Mouse (Mus musculus): ENCODE data around the gene Dpf2. TPM values are rescaled to one million over a fixed set of nuclear protein-coding genes. Genes with fewer than 3 reads are reported as not detected.

Dpf2 gene
- polyA plus RNA-seq, 1 experiment from 2014 or later, result 109 TPM

DNA sequence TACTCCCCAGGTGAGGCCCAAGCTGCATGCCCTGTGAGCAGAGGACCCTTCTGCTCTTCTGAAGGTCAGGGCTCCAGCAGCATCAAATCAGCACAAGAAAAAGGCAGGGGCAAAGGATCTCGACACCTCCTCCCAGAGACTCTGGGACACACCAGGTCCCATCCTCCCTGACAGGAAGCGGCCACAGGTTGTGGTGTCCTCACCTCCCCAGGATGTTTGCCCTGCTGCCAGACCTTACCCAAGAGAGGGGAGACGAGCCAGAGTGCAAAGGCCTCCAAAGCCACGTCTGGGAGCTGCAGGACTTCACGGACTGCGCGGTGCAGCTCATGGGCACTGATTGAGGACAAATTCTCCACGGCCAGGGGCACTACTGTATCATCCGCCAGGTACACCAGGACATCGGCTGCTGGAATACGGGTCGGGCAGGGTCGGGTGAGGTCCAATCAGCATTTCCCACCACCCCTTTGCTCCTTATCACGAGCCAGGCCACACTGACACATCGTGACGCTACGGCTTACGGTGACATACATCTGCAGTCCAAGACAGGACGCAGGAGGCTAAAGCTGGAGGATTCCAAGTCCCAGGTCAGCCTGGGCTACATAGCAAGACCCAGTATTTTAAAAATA is 39.8 kb downstream of the Dpf2 start:
- Histone ChIP-seq H3K9ac (no peak overlapping the region), H3K4me1 (replicated peaks) (peaks cover 44% of the 10 kb centered on the region), H3K4me2 (replicated peaks) (peak overlapping the region; percentile 22; the same call in 1 of the 2 replicates)

DNA sequence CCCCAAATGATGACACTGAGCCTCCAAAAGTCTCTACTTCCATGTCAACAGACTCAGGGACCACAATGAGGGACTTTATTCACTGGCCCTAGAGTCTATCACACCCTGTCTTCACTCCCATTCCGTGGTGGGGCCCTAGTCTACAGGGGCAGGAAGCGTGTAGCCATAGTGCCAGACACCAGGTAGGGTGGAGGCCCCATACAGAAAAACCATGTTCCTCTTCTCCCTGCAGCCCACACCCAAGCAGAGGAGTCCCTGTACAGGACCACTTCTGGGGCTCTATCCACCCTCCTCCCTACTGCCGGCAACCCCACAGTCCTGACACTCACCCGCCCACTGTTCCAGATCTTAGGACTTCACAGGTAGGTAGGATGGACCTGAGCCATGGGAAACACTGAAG is 40.3 kb downstream of the Dpf2 start:
- Histone ChIP-seq H3K9me3 (no peaks in the 10 kb centered on the region), H3K36me3 (peaks cover 18% of the 10 kb centered on the region), H3K4me1 (replicated peaks) (peaks cover 43% of the 10 kb centered on the region), H3K27ac (no peak overlapping the region), H3K27me3 (replicated peaks) (no peaks in the 10 kb centered on the region), H3K4me3 (replicated peaks) (no peak overlapping the region), H3K9ac (no peak overlapping the region), H3K4me2 (replicated peaks) (no peak overlapping the region)
- ATAC-seq, result no peak
- 82% methylated on average over 4 of the region's 4 CpGs for WGBS

More for the DNA sequence above, 39.8 kb downstream of the Dpf2 start:
- Histone ChIP-seq H3K36me3 (peaks cover 18% of the 10 kb centered on the region), H3K9me3 (no peaks in the 10 kb centered on the region), H3K4me3 (replicated peaks) (no peak overlapping the region), H3K27ac (no peak overlapping the region), H3K27me3 (replicated peaks) (no peaks in the 10 kb centered on the region)
- ATAC-seq, result no peak
- WGBS, result 83% methylated on average over 19 of the region's 19 CpGs

DNA sequence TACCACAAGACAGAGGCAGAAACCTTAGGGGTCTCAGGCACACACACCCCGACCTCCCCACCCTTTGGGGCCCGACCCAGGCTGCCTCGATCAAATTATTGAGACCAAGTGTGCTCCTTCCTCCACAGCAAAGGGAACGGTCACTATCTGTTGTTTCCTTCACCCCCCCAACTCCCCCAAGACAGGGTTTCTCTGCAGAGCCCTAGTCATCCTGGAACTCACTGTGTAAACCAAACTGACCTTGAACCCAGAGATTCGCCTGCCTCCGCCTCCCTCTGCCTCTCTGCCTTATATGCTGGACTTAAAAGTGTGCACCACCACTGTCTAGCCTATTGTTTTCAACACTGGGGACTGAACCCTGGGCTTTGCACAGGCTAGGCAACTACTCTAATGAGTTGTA is 41.1 kb downstream of the Dpf2 start:
- Histone ChIP-seq H3K27ac (peak overlapping the region; percentile 67), H3K9ac (0 out of 2 replicates have a peak overlapping the region, but pooled peaks have one; percentile 20), H3K27me3 (replicated peaks) (no peaks in the 10 kb centered on the region), H3K4me2 (replicated peaks) (peak overlapping the region; percentile 46), H3K4me3 (replicated peaks) (no peak overlapping the region), H3K9me3 (no peaks in the 10 kb centered on the region), H3K4me1 (replicated peaks) (peaks cover 43% of the 10 kb centered on the region), H3K36me3 (peaks cover 18% of the 10 kb centered on the region)
- no peak for ATAC-seq
- WGBS, result 39% methylated on average over 6 of the region's 6 CpGs

DNA sequence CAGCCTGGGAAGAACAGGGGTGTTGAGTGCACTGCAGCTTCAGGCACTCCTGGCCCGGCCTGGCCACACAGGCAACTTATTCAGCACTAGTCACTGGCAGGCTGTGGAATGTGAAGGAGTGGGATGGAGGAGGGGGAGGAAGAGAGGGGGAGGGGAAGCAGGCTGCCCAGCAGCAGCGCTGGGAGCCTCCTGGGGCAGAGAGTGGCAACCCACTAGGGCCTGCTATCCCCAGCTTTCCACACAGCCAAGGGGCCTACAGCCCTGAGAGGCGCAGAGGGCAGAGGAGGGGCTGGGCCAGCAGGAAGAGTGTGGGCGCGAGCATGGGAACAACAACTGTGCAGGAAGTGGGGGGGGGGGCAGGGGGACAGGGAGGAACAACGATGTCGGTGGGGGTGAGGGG is 41.5 kb downstream of the Dpf2 start:
- peak; percentile 38 for ATAC-seq

DNA sequence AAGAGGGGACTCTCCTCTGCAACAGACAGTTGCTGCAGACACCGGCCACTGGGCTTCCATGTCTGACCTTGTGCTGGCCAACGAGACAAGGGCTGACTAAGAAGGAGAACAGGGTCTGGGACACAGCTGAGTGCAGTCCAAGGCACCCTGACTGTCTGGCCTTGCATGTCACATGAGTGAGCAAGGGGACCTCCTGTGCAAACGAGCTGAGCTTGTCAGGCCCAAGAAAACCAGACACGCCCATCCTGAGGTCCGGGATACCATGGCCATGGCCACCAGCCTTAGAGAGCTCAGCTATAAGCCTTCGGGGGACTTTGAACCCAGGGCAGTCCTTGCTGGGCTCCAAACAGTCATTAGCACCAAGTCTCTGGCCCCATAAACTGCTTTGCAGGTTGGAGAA is 44.7 kb downstream of the Dpf2 start:
- peaks cover 33% of the 10 kb centered on the region for H3K36me3 ChIP-seq
- H3K4me1 ChIP-seq (replicated peaks), result peaks cover 26% of the 10 kb centered on the region
- no peak overlapping the region for H3K9ac ChIP-seq
- 0 out of 2 replicates have a peak overlapping the region, but pooled peaks have one; percentile 13 for H3K27ac ChIP-seq
- 72% methylated on average over 6 of the region's 6 CpGs for WGBS
- H3K9me3 ChIP-seq, result no peaks in the 10 kb centered on the region
- ATAC-seq, result peak; percentile 67
- H3K4me2 ChIP-seq (replicated peaks), result no peak overlapping the region
- H3K27me3 ChIP-seq (replicated peaks), result no peaks in the 10 kb centered on the region
- H3K4me3 ChIP-seq (replicated peaks), result no peak overlapping the region

More for the DNA sequence above, 41.5 kb downstream of the Dpf2 start:
- Histone ChIP-seq H3K27ac (peak overlapping the region; percentile 67), H3K27me3 (replicated peaks) (no peaks in the 10 kb centered on the region), H3K4me1 (replicated peaks) (peaks cover 43% of the 10 kb centered on the region), H3K9ac (0 out of 2 replicates have a peak overlapping the region, but pooled peaks have one; percentile 20), H3K4me2 (replicated peaks) (peak overlapping the region; percentile 46), H3K9me3 (no peaks in the 10 kb centered on the region), H3K4me3 (replicated peaks) (no peak overlapping the region), H3K36me3 (peaks cover 18% of the 10 kb centered on the region)
- 12% methylated on average over 7 of the region's 7 CpGs for WGBS

DNA sequence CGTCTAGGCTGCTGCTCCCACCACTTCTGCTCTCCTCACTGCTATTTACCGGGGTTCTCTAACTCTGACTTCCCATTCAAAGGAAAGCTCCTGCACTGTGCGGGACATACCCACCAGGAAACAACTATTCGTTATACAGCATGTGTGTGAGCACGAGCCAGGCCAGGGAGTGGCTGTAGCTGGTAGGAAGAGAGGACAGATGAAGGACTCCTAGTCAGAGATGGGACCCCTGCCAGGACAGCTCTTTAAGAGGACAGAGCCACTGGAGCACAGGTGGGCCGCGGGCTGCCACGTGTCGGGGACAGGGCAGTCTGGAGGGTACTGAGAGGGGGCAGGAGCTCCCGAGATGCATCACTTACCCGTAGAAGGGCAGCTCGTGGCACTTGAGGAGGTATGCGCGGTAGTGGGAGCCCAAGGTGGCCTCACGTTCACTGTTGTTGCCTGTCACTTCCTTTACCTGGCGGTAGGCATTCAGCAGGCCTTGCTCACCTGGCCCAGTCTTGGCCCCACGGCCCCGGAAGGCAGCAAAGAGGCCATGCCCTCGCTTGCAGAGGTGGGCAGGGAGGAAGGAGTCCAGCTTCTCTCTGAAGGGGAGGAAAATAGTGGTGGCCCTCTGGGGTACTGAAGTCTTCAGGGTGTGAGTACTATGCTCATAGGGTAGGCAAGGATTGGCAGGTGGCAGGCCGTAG is 48.0 kb downstream of the Dpf2 start:
- Histone ChIP-seq H3K4me3 (replicated peaks) (no peak overlapping the region), H3K27ac (no peak overlapping the region), H3K4me1 (replicated peaks) (peaks cover 4% of the 10 kb centered on the region; the same call in 1 of the 2 replicates), H3K9ac (no peak overlapping the region), H3K9me3 (no peaks in the 10 kb centered on the region), H3K27me3 (replicated peaks) (no peaks in the 10 kb centered on the region), H3K4me2 (replicated peaks) (no peak overlapping the region), H3K36me3 (peaks cover 49% of the 10 kb centered on the region)
- ATAC-seq, result no peak
- 90% methylated on average over 20 of the region's 20 CpGs for WGBS

DNA sequence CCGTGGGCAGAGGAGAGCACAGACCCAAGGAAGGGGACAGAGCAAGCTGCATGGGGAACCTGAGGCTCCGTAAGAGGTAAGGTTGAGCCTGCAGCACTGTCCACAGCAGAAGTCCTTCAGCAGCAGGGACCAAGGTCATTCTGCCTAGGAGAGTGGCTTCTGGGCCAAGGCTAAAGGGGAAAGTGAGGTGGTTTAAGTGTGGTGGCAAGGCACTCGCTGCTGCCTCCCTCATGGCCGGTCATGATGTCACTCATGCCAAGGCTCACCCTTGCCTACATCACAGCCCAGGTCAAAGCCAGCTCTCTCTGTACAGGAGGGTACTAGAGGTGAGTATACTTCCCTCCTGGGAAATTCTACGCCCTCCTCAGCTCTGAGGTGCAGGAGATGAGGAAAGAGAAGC is 49.0 kb downstream of the Dpf2 start:
- Histone ChIP-seq H3K27ac (no peak overlapping the region), H3K4me2 (replicated peaks) (no peak overlapping the region), H3K9ac (no peak overlapping the region), H3K9me3 (no peaks in the 10 kb centered on the region), H3K4me1 (replicated peaks) (peaks cover 4% of the 10 kb centered on the region; the same call in 1 of the 2 replicates), H3K4me3 (replicated peaks) (no peak overlapping the region), H3K36me3 (peaks cover 45% of the 10 kb centered on the region), H3K27me3 (replicated peaks) (no peaks in the 10 kb centered on the region)
- ATAC-seq, result no peak
- 92% methylated on average over 5 of the region's 5 CpGs for WGBS

DNA sequence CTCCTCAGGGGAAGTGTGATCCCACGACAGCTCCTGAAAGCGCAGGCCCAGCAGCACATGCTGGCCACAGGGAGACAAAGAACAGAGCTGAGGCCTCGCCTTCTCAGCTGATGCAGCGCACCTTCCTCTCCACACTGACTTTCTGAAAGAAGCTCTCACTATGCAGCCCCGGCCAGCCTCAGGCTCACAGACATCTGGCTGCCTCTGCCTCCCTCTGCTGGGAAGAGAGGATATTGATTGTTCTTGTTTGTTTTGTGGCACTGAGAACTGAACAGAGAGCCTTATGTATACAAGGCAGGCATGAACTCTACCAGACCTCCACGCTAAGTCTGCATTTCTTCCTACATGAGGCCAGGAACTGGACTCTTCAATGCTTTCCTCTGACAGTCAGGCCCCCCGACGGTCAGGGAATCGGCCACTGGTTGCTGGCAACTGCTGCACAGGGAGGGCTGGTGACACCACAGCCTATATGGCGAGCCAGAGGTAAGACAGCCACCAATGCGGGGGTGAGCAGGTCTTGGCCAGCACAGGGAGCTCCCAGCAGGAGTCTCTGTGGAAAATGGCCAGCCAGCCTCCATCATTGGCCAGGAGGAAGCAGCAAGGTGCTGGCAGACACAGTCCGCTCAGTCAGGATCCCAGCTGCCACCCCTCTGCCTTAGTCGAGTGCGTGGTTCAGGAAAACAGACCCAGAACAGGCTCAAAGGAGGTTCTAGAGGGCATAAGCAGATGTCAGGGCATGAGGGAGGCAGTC is 50.3 kb downstream of the Dpf2 start:
- no peak overlapping the region for H3K4me2 ChIP-seq (replicated peaks)
- no peak overlapping the region for H3K9ac ChIP-seq
- ATAC-seq, result no peak
- H3K4me3 ChIP-seq (replicated peaks), result no peak overlapping the region
- H3K36me3 ChIP-seq, result peaks cover 49% of the 10 kb centered on the region
- no peaks in the 10 kb centered on the region for H3K4me1 ChIP-seq (replicated peaks)
- no peak overlapping the region for H3K27ac ChIP-seq
- H3K9me3 ChIP-seq, result no peaks in the 10 kb centered on the region
- 96% methylated on average over 14 of the region's 14 CpGs for WGBS
- no peaks in the 10 kb centered on the region for H3K27me3 ChIP-seq (replicated peaks)

DNA sequence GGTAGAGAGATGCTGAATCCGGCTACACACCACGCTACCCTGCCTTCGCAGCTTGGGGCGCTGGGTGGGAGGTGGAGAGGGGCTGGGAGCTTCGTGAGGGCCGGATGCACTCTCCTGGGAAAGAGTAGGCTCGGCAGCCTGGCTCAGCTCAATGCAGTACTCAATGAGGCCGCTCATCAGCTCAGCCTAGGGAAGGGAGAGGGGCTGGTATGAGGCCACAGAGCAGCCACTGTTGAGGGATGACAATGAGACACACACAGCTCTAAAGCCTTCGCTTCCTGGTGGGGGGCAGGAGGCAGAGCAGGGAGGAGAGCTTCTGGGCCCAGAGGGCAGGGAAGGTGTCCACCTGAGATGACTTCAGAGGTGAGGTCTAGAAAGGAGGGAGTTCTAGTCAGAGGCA is 56.2 kb downstream of the Dpf2 start:
- Histone ChIP-seq H3K4me3 (replicated peaks) (no peak overlapping the region), H3K9me3 (no peaks in the 10 kb centered on the region), H3K4me1 (replicated peaks) (peaks cover 13% of the 10 kb centered on the region), H3K9ac (no peak overlapping the region), H3K27me3 (replicated peaks) (no peaks in the 10 kb centered on the region), H3K36me3 (peaks cover 34% of the 10 kb centered on the region), H3K27ac (no peak overlapping the region), H3K4me2 (replicated peaks) (no peak overlapping the region)
- 85% methylated on average over 9 of the region's 9 CpGs for WGBS
- ATAC-seq, result no peak

DNA sequence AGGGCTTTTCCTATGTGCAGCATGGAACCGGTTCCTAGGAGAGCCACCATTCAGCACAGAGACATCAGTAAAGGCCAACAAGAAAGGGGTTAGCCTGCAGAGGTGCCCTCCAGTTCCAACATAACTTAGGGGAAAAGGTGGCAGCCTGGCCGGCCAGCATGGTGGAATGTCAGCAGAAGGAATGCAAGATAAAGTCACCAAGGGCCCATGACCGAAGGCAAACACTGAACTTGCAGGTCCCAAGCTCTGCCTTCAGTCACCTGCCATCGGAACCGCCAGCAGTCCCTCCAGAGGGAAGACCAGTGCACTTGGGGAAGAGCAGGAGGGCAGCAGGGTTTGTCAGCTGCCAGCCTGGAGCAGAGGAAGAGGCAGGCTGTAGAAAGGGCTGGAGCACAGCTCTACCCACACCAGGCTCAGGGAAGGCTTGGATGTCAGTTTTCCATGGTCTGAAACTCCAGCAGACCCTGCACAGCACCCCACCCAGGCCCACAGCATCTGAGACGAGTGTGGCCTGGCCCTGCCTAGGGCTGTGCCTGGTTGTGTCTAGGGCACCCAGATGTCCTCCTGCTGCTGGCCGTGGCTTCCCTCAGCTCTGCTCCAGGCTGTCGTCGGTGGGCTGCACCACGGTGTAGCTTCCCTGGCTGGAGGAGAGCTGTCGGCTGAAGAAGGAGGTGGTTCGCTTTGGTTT is 60.6 kb downstream of the Dpf2 start:
- no peak for ATAC-seq
- Histone ChIP-seq H3K27me3 (replicated peaks) (no peaks in the 10 kb centered on the region), H3K4me3 (replicated peaks) (no peak overlapping the region), H3K9ac (no peak overlapping the region), H3K27ac (peak overlapping the region; percentile 60), H3K9me3 (no peaks in the 10 kb centered on the region), H3K4me1 (replicated peaks) (peaks cover 49% of the 10 kb centered on the region), H3K36me3 (peaks cover 14% of the 10 kb centered on the region), H3K4me2 (replicated peaks) (peak overlapping the region; percentile 28; the same call in 1 of the 2 replicates)
- WGBS, result 77% methylated on average over 12 of the region's 12 CpGs

DNA sequence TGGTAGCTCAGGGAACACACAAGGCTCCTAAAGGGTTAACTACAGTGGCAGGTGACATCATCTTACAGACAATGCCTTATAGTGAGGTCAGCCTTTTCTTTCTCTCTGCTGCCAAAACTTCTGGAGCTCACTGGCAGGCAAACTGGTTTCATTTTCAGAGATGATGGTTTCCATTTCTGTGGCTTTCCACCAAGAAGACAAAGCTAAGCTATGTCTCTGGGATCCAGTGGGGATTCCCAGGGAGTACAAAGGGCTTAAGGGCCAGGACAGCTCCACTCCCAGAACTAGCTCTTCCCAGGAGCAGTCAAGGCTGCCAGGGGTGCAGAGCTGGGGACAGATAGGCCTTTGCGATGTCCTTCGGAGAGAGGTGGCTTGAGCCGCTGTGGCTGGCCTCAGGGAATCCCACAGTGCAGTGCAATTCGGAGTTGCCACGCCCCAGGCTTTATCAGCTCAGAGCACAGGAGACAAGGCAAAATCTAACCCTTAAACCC is 61.3 kb downstream of the Dpf2 start:
- Histone ChIP-seq H3K36me3 (peaks cover 13% of the 10 kb centered on the region), H3K4me3 (replicated peaks) (no peak overlapping the region), H3K4me1 (replicated peaks) (peaks cover 55% of the 10 kb centered on the region), H3K9ac (no peak overlapping the region), H3K27ac (peak overlapping the region; percentile 60), H3K4me2 (replicated peaks) (peak overlapping the region; percentile 28; the same call in 1 of the 2 replicates), H3K9me3 (no peaks in the 10 kb centered on the region), H3K27me3 (replicated peaks) (no peaks in the 10 kb centered on the region)
- ATAC-seq, result peak; percentile 16; the same call in 1 of the 2 replicates
- 47% methylated on average over 5 of the region's 5 CpGs for WGBS

DNA sequence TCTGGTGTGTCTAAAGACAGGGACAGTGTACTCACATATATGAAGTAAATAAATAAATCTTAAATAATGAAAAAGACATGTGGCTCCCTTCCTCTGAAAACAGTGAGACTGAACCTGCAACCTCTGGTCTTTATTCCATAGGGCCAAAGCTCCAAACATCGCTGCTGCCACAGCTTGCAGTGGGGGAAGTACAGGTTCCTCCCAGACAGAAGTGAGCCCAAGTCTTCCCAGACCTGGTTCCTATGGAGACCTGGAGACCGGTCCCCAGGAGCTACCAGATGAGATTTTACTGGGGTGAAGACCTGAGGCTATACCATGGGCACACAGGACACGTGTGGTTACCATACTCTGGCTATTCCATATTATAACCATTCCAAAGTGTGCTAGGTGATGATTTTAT is 62.0 kb downstream of the Dpf2 start:
- H3K4me1 ChIP-seq (replicated peaks), result peaks cover 55% of the 10 kb centered on the region
- H3K36me3 ChIP-seq, result peaks cover 6% of the 10 kb centered on the region; the same call in 1 of the 2 replicates
- H3K27me3 ChIP-seq (replicated peaks), result no peaks in the 10 kb centered on the region
- no peak overlapping the region for H3K4me3 ChIP-seq (replicated peaks)
- no peak overlapping the region for H3K9ac ChIP-seq
- H3K9me3 ChIP-seq, result no peaks in the 10 kb centered on the region
- WGBS, result 89% methylated on average over 3 of the region's 3 CpGs
- ATAC-seq, result no peak
- H3K4me2 ChIP-seq (replicated peaks), result no peak overlapping the region
- H3K27ac ChIP-seq, result no peak overlapping the region
